Mouse (Mus musculus): ENCODE data around the gene Tapbp. TPM values are rescaled to one million over a fixed set of nuclear protein-coding genes. Genes with fewer than 3 reads are reported as not detected.
"Not testable (repeated sequence)": the region's sequence is repeated elsewhere in the genome, so short reads cannot be mapped to it uniquely, and the experiment has no call there.

Gene Tapbp
- polyA plus RNA-seq, 1 experiment: 97.3 TPM

GRCm38 (mm10) chr17:33951021-33951946 is 35.6 kb downstream of the Tapbp start, which contains the start of gene B3galt4:
TSS of gene B3galt4 (minus strand) at chr17:33951488.
- H3K36me3 ChIP-seq (ENCODE audit: control insufficient read depth, insufficient read depth, low read length, poor library complexity, severe bottlenecking): peaks cover 38% of the 10 kb centered on the region
- H3K4me1 ChIP-seq (ENCODE audit: control insufficient read depth, insufficient read depth, low read length): no peaks in the 10 kb centered on the region
- peak within 1 kb of the TSS; percentile 7 for H3K9ac ChIP-seq (ENCODE audit: low read depth, poor library complexity, severe bottlenecking)

GRCm38 (mm10) chr17:33952015-33952414 is 36.3 kb downstream of the Tapbp start:
- peaks cover 38% of the 10 kb centered on the region for H3K36me3 ChIP-seq (ENCODE audit: control insufficient read depth, insufficient read depth, low read length, poor library complexity, severe bottlenecking)
- peak overlapping the region; percentile 4 for H3K4me3 ChIP-seq (ENCODE audit: low read depth, low read length)
- not testable (repeated sequence) for H3K9me3 ChIP-seq (replicated peaks; ENCODE audit: control insufficient read depth, insufficient read depth, low read length, poor library complexity, severe bottlenecking); H3K9ac ChIP-seq (ENCODE audit: low read depth, poor library complexity, severe bottlenecking); H3K27me3 ChIP-seq (ENCODE audit: control insufficient read depth, insufficient read depth, low read length, poor library complexity, severe bottlenecking); H3K4me1 ChIP-seq (ENCODE audit: control insufficient read depth, insufficient read depth, low read length)
- peak overlapping the region; percentile 56 for H3K27ac ChIP-seq (ENCODE audit: insufficient read depth, low read length)

More at GRCm38 (mm10) chr17:33951021-33951946, 35.6 kb downstream of the Tapbp start, which contains the start of gene B3galt4:
- Histone ChIP-seq H3K4me3 (ENCODE audit: low read depth, low read length) (peak within 1 kb of the TSS; percentile 48), H3K27me3 (ENCODE audit: control insufficient read depth, insufficient read depth, low read length, poor library complexity, severe bottlenecking) (no peaks in the 10 kb centered on the region), H3K27ac (ENCODE audit: insufficient read depth, low read length) (peak within 1 kb of the TSS; percentile 56), H3K9me3 (replicated peaks; ENCODE audit: control insufficient read depth, insufficient read depth, low read length, poor library complexity, severe bottlenecking) (no peaks in the 10 kb centered on the region)
- peak; percentile 4 for TF ChIP-seq POLR2A (IDR thresholded peaks at IDR 0.05; ENCODE audit: insufficient read depth, low read length)
- TF ChIP-seq EP300 (IDR thresholded peaks at IDR 0.05; ENCODE audit: insufficient read depth, low read depth, low read length): 0 out of 2 replicates have a peak, but pooled peaks have one; percentile 28
- no peak for TF ChIP-seq CTCF (IDR thresholded peaks at IDR 0.05; ENCODE audit: low read depth, low read length)

GRCm38 (mm10) chr17:33952879-33953278 is 37.2 kb downstream of the Tapbp start:
- H3K36me3 ChIP-seq (ENCODE audit: control insufficient read depth, insufficient read depth, low read length, poor library complexity, severe bottlenecking): peaks cover 38% of the 10 kb centered on the region
- H3K4me3 ChIP-seq (ENCODE audit: low read depth, low read length): peak overlapping the region; percentile 7; the same call in 1 of the 2 replicates
- H3K9ac ChIP-seq (ENCODE audit: low read depth, poor library complexity, severe bottlenecking): peak overlapping the region; percentile 88; the same call in 1 of the 2 replicates
- H3K4me1 ChIP-seq (ENCODE audit: control insufficient read depth, insufficient read depth, low read length): no peaks in the 10 kb centered on the region
- no peaks in the 10 kb centered on the region for H3K27me3 ChIP-seq (ENCODE audit: control insufficient read depth, insufficient read depth, low read length, poor library complexity, severe bottlenecking)
- TF ChIP-seq EP300 (IDR thresholded peaks at IDR 0.05; ENCODE audit: insufficient read depth, low read depth, low read length) (no peak), POLR2A (IDR thresholded peaks at IDR 0.05; ENCODE audit: insufficient read depth, low read length) (no peak), CTCF (IDR thresholded peaks at IDR 0.05; ENCODE audit: low read depth, low read length) (no peak)
- peak overlapping the region; percentile 56 for H3K27ac ChIP-seq (ENCODE audit: insufficient read depth, low read length)
- no peaks in the 10 kb centered on the region for H3K9me3 ChIP-seq (replicated peaks; ENCODE audit: control insufficient read depth, insufficient read depth, low read length, poor library complexity, severe bottlenecking)

- no peak for TF ChIP-seq CTCF (IDR thresholded peaks at IDR 0.05; ENCODE audit: low read depth, low read length)
- TF ChIP-seq EP300 (IDR thresholded peaks at IDR 0.05; ENCODE audit: insufficient read depth, low read depth, low read length): no peak
- TF ChIP-seq POLR2A (IDR thresholded peaks at IDR 0.05; ENCODE audit: insufficient read depth, low read length): no peak
- Histone ChIP-seq H3K27me3 (ENCODE audit: control insufficient read depth, insufficient read depth, low read length, poor library complexity, severe bottlenecking) (no peaks in the 10 kb centered on the region), H3K4me1 (ENCODE audit: control insufficient read depth, insufficient read depth, low read length) (no peaks in the 10 kb centered on the region), H3K4me3 (ENCODE audit: low read depth, low read length) (peak overlapping the region; percentile 31), H3K9ac (ENCODE audit: low read depth, poor library complexity, severe bottlenecking) (peak overlapping the region; percentile 88), H3K27ac (ENCODE audit: insufficient read depth, low read length) (peak overlapping the region; percentile 56), H3K9me3 (replicated peaks; ENCODE audit: control insufficient read depth, insufficient read depth, low read length, poor library complexity, severe bottlenecking) (no peaks in the 10 kb centered on the region), H3K36me3 (ENCODE audit: control insufficient read depth, insufficient read depth, low read length, poor library complexity, severe bottlenecking) (peaks cover 38% of the 10 kb centered on the region)
These were observed 37.6 kb downstream of the Tapbp start for GRCm38 (mm10) chr17:33953310-33953709.

GRCm38 (mm10) chr17:33953961-33954565 is 38.4 kb downstream of the Tapbp start:
- Histone ChIP-seq H3K4me1 (ENCODE audit: control insufficient read depth, insufficient read depth, low read length) (no peaks in the 10 kb centered on the region), H3K27ac (ENCODE audit: insufficient read depth, low read length) (peak overlapping the region; percentile 56), H3K27me3 (ENCODE audit: control insufficient read depth, insufficient read depth, low read length, poor library complexity, severe bottlenecking) (no peaks in the 10 kb centered on the region), H3K4me3 (ENCODE audit: low read depth, low read length) (peak overlapping the region; percentile 87), H3K36me3 (ENCODE audit: control insufficient read depth, insufficient read depth, low read length, poor library complexity, severe bottlenecking) (peaks cover 38% of the 10 kb centered on the region), H3K9ac (ENCODE audit: low read depth, poor library complexity, severe bottlenecking) (peak overlapping the region; percentile 88), H3K9me3 (replicated peaks; ENCODE audit: control insufficient read depth, insufficient read depth, low read length, poor library complexity, severe bottlenecking) (no peaks in the 10 kb centered on the region)
- TF ChIP-seq EP300 (IDR thresholded peaks at IDR 0.05; ENCODE audit: insufficient read depth, low read depth, low read length) (no peak), POLR2A (IDR thresholded peaks at IDR 0.05; ENCODE audit: insufficient read depth, low read length) (no peak), CTCF (IDR thresholded peaks at IDR 0.05; ENCODE audit: low read depth, low read length) (no peak)

Data from ES-Bruce4 (cell line).